Mouse (Mus musculus) T-helper 17 cell (primary cell): ENCODE data around the gene Bcar3.
"Not testable (repeated sequence)": the region's sequence is repeated elsewhere in the genome, so short reads cannot be mapped to it uniquely, and the experiment has no call there.

Experiments
- in situ Hi-C, 2 experiments: fragments of 300-600 bp; cut with MboI, MseI; formaldehyde crosslinking; loops; 1 replicate in 1 of 2; 2 replicates in 1 of 2; pipeline ENCODE4 v1.15.1; 2025; ENCODE audit warnings: high pct_unique_total_duplicates in 2 of 2

Bcar3 gene

DNA sequence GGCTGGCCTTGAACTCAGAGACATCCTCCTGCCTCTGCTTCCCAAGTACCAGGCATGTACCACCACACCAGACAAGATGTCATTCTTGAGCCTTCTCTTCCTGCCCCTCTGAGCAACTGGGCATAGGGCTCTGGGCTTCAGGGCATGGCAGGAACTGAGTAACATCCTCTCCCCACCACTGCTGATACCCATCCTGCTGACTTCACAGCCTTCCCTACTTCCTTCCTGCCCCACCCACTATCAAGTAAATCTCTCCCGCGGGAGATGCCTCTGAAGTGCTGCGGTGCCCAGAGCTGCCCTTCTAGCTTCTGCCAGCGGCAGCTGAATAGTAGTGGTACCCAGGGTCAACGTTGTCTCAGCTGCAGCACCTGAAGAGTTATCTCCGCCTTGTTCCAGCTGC is 84.7 kb downstream of the Bcar3 start:
- in situ Hi-C loops = no loop called here

DNA sequence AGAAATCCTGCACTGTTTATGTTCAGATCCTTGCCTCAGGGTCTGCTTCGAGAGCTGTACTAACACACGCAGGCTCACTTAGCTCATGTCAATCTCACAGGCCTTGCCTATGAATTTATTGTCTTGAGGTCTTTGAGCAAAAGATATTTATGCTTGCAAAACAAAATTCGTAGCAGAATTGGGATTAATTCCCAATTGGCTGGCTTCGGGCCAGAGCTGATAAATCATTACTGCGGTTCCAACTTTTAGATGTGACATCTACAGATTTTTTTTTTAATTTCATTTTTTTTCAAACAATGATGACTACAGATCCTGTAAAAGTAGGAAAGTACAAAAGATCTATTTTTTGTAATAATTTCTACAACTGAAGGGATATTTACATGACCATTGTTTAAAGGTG is 86.8 kb downstream of the Bcar3 start:
- in situ Hi-C loops = no loop called here

DNA sequence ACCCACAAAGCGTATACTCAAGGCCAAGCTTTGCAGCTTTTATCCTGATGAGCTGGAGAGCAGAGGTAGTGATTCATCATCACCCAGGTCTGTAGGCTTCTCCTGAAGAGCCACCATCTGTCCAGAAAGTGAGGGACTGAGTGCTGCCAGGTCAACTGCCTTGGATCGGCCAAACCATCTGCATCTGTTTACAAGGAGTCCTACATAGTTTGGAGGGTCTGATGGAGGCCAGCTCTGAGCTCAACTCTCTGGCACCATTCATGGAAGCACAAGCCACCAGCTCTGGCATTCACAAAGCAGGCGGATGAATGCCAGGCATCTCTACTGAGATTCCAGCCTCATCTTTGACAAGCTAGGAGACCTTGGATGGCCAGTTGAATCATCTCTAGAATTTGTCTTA is 87.7 kb downstream of the Bcar3 start:
- in situ Hi-C loops = no loop called here

DNA sequence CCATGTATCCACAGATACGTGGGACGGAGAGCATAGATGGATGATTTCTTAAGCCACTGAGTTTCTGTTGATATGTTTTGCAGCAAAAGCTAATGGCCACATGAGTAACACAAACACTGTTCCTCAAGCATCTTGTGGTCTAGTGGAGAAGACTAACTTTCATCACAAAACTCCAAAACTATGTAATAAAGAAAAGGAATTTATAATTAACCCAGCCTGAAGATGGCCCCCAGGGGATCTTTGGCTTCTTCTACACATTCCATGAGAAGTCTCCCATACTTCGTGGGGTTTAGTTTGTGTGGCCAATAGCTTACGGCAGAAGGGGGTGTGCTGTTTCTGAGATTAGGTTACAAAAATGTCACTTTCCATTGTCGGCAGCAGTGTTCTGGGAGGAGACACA is 92.5 kb downstream of the Bcar3 start:
- in situ Hi-C loops = no loop called here

DNA sequence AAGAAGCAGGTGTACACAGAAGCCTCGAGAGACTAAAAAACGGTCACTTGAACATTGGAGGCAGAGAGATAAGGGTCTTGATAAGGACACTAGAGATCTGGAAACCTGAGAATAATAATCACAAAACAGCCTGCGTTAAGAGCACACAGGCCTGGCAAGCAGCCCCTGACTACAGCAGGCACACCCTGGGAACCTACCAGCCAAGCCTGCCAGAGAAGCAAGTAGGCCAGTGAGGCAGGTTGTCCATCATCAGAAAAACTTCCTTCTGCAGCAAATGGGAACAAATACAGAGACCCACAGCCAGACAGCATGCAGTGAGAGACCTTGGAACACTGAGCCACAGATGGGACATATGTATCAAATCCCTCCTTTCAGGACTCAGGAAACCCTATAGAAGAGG is 93.8 kb downstream of the Bcar3 start:
- in situ Hi-C loops = no loop called here

DNA sequence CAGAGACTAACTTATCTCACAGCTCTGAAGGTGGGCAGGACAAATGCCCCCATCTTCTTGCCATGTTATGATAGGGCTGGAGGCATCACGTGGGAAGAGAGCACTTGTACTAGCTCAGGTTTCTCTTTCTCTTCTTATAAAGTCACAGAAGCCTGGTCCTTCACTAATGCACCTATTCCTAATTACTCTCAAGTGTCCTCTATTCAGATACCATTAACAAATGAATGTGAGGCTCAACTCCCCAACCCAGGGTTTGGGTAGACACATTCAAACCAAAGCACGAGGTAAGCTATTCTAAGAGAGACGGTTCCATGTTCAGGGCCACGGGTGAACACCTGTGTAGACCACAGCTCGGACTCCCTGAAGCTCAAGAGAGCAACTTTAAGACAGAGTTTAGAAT is 96.0 kb downstream of the Bcar3 start:
- in situ Hi-C loops = no loop called here

DNA sequence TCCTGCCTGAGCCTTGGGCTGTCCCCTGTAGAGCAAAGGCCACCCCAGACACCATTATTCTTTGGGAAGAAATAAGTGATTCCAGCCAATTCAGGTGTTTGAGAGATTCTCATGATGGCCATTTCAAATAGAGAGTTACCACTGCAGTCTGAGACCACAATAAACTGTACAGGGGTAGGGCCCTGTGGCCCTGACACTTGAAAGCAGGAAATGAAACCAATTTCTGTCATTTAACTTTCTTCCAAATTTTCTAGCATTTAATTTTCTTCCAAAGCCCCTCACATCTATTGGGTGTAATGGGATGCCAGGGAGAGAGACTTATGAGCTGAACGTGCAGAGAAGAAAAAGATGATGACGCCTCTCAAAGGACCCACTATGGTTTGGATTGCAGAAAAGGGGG is 97.2 kb downstream of the Bcar3 start:
- in situ Hi-C loops = no loop called here

DNA sequence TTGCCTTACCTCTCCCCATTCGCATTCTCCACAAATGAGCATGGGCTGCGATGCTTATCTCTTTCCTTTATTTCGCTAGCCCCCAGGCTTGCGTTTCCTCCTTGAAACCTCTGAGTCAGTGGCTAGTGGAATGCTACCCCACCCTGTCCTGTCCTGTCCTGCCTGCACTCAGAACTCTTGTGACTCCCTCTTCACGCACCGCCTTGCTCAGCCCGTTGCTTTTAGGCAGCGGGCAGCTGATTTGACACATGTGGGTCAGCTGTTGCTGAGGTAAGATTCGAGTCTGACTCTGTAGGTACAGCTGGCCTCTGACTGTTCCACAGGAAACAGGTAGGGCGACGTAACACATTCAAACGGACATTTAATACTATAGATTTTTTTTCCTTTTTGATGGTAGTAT is 97.9 kb downstream of the Bcar3 start:
- in situ Hi-C loops = no loop called here

DNA sequence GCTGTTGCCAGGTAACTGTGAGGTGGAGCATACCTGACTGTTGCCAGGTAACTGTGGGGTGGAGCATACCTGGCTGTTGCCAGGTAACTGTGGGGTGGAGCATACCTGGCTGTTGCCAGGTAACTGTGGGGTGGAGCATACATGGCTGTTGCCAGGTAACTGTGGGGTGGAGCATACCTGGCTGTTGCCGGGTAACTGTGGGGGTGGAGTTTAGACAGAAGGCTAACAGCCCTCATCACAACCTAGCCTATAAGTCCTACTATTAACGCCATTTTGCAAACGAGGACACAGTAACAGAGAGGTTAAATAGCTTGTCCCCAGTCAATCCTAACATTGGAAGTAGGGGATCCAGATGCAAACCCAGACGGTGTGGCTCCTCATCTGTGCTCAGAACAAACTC is 99.5 kb downstream of the Bcar3 start:
- in situ Hi-C loops = not testable (repeated sequence)

DNA sequence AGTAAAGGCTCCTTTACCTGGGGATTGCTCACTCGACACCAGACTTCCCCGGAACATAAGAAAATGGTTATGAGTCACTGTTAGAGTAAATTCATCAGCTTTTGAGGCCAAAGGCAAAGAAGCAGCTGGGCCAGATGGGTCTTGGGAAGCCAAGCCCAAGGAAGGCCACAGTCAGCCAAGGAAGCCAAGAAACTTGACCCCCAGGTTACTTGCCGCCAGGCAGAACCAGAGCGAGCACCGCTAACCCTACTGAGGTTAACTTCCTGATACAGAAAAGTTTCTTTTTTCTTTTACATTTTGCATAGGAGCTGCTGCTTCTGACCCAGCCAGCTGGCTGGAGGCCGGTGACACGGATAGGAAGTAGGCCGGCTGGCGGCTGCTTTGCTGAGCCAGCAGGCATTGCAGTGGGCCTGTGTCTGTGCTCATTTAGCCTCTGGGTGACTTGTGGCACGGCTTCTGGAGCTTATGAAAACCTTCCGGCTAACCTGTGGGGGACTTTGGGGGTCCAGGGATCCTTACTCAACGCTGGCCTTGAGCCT is 100.0 kb downstream of the Bcar3 start:
- in situ Hi-C loops = no loop called here

DNA sequence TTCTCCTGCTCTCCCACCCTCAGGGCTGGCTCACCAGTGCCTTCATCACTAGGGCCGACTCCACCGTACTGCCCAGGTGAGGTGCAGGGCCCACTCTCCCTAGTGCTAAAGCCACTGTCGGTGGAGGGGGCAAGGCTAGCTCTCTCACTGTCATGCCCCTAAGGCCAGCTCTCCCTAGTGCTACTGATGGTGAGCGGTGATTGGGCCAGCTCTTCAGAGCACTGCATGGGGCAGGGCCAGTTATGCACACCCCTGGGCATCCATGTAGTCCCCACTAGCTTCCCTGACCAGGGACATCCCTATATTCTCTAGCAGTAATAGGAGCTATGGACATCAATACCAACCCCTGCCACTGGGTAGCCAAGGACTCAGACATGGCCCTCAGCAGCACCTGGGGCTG is 103.0 kb downstream of the Bcar3 start:
- in situ Hi-C loops = no loop called here

DNA sequence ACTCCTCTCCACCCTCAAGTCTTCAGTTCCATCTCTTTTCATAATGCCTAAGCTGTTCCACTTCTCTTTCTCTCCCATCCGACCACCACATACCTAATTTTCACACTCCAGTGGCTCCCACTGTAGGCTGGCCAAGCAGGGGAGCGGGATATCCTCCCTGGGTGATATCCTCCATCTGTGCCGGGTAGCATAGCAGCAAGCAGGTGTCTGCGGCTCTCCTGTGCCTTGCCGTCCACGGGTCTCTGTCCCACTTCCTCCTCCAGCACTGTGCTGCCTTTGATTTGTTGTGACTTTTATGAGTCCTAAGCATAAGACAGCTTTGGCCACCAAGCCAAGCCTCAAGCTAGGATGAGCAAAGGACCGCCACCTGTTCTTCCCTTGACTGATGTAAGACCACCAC is 103.5 kb downstream of the Bcar3 start:
- in situ Hi-C loops = no loop called here

DNA sequence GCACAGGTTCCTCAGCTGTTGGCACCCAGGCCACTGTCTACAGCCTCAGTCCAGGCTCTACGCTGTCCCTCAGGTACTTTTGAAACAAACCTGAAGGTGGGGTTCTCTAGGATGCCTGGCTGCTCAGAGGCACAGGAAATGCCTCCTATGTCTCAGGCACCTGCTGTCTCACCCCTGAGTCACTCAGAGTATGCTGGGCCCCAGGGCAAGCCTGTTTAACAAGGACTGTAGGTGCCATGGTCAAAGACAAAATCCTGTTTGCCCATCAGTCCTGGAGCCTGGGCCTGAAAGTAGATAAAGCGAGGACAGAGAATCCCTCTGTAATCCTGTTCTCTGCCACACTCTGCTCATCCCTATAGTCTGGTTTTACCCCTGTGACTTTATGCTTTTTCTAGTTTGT is 107.1 kb downstream of the Bcar3 start:
- in situ Hi-C loops = loop anchor here in 1 of 2 experiments (10.0 kb wide), 1 partner anchor 884 kb away; no protein-coding TSS in a partner anchor

DNA sequence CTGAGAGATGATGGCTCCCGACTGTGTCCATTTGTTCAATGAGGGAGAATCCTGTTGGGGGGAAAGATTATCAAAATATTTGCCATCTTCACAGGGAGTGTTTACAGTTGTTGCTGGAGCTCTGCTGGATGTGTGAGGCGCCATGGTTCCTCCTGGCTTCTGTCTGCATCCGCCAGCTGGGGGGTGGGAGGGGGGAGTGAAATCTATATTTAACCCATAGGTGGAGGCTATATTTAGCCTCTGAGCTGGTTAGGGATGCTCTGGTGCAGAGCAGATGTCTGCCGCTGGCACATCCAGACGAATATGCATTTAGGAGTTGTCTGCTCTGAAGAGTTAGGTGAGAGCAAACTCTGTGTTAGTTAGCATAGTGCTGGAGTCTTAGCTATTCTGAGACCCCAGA is 108.2 kb downstream of the Bcar3 start:
- in situ Hi-C loops = loop anchor here in 1 of 2 experiments (10.0 kb wide), 1 partner anchor 883 kb away; no protein-coding TSS in a partner anchor

DNA sequence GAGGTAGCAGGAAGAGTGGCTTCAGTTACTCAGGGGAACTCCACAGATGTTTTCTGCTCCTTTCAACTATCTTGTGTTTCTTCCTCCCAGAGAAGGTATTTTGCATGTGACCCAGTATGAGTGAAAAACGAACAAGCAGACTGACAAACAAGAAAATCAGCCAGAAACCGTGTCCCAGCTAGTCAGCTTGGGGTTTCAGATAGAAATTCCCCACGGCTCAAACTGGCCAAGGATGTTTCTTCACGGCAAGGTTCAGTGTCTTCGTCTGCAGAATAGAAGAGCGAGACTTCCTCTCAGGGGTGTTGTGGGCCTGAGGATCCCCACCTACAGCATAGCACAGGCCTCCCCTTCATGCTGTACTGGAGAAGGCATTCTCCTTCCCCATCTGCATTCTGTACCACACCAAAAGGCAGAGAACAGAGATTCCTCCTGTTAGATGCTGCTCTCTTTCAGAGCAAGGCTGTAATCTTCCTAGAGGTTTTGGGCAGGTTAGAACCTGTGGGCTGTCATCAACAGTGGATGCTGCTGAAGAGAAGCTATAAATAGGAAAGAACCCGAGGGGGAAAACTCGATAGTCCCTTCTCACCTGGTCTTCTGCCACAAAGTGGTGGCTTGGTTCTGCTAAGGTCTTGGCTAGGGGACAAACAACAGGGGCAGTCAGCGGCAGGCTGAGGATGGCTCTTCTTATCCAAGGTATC is 110.1 kb downstream of the Bcar3 start:
- in situ Hi-C loops = loop anchor here in 1 of 2 experiments (10.0 kb wide), 1 partner anchor 881 kb away; no protein-coding TSS in a partner anchor

DNA sequence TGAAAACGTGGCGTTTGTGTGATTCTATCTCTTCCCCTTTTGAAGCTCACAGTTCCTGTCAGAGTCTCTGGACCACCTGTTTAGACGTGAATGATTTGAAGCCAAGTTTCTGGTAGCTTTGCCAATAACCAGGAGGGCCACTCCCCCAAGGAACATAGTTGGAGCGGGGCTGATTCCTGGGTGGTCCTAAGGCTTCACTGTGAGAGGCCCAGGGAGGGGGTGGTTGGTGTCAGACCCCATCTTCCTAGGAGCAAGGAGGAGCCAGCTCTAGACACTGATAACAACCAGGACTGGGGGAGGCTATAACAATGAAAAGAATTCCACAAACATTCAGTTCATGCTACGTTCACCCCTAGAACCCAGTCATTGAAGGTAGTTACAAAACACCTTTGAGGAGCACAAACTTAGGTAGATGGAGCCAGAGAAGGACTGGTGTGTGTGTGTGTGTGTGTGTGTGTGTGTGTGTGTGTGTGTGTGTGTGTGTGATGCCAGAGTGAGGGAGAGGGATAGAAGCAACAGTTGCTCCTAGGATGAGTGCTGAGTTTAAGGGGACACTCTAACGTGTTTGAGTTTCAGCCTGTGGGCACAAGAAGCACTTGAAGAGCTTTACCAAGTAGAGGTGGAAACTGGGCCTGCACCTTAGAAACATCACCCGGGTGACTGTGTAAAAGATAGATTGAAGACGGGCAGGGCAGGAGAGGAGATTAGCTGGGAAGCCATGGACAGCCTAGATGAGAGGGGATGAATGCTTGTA is 111.4 kb downstream of the Bcar3 start:
- in situ Hi-C loops = loop anchor here in 1 of 2 experiments (10.0 kb wide), 1 partner anchor 879 kb away; no protein-coding TSS in a partner anchor

DNA sequence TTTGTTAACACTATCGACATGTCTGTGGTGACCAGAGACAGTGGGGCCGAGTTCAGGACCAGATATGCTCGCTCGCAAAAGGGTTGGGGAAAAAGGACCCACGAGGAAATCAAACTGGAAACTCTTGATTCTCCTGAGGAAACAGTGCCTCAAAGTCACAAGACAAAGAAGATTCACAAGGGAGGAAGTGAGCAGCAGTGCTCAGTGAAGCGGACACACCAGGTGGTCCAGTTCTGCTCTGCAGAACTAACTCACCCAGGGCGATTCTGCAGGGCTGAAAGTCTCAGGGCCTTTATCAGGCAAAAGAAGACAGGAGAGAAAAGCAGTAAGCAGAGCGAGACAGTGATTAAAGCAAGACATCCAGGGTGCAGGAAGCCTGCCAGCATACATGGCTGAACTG is 112.5 kb downstream of the Bcar3 start:
- in situ Hi-C loops = loop anchor here in 1 of 2 experiments (10.0 kb wide), 1 partner anchor 878 kb away; no protein-coding TSS in a partner anchor

DNA sequence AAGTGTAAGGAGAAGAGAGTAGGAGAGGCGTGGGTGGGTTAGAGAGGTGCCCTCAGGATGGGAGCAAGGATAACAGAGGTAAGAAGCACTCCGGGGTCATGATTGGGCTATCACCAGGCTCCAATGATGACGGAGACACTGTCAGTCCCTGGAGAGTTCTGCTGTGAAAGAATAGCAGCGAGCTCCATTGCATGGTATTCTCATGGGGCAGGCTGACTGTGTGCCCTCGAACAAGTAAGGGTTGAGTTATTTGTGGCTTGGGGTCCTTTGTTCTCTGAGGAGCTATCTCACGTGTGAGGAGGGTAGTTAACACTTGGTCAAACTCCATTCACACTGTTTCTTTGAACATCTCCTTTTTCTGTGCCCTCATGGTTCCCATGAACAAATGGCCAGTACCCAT is 113.8 kb downstream of the Bcar3 start:
- in situ Hi-C loops = loop anchor here in 1 of 2 experiments (10.0 kb wide), 1 partner anchor 877 kb away; no protein-coding TSS in a partner anchor

DNA sequence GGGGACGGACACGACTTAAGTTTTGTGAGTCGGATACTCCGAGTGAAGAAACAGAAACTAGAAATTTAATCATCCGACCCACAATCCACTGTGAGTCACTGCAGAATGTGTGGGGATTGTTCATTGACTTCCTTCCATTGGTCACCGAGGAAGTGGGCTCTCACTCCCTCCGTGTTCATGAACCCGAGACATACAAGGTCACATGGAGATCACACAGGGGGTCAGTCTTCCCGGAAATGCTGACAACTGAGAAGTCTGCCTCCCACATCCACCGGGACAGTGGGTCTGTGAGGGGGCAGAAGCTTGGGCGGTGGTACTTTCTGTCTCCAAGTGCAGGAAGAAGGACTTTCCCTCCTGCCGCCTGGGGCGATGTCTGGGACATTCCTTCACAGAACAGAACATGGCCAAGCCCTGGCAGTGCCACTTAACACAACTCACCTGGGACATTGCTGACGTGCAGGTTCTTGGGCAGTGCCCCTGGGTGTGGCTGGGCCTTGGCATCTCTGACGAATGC is 114.9 kb downstream of the Bcar3 start:
- in situ Hi-C loops = loop anchor here in 1 of 2 experiments (10.0 kb wide), 1 partner anchor 876 kb away; no protein-coding TSS in a partner anchor

DNA sequence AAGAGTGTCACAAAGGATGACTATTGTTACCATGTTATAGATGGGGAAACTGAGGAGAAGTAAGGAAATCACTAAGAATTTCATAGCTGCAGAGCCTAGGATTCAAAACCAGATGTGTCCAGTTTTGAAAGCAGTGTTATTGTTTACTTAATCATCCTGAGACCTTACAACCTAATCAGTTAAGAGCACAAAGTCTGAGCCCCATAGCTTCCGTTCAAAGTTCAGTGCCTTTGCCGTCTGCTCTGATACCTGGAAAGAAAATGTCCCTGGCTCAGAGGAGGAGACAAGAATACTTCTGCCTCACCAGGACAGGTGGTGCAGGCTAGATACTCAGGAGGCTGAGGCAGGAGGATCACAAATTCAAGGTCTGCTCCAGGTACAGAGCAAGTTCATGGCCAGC is 117.7 kb downstream of the Bcar3 start:
- in situ Hi-C loops = no loop called here

DNA sequence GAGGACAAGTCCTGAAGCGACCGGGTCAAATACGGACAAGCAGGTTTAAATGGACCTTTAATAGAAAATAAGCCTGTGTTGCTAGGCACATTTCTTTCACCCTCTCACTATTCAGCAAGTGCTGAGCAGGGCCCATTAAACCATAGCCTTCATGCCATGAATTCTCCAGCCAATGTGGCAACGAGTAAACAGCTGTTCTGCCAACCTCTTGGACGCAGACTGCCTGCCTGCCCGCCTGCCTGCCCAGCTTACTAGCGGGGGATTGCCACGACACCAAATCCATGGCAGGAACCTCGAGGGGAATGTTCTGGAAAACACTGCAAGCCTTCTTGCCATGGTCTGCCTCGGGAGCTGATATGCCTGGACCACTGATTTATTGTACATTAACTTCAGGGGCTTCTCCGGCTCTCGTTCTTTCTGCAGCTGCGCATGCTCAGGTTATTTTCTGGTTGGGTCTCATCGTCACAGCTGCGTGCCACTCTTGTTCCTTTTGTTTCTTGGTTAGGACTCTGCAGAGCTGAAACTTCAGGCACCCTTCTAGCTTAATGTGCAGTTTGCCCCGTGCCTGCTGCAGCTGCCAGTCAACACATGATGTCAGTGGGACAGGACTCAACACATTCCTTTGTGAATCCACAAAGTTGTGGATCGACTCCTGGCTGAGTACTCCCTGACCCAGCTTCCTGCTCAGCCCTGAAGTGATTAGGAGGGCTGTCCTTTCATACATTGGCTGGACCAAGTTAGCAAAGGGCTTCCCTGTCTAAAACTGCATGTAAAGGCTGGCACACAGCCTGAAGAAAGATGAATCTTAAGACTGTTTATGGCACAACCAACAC is 120.0 kb downstream of the Bcar3 start:
- in situ Hi-C loops = no loop called here
